Mouse (Mus musculus): ENCODE results near the gene Slc10a6. TPM values are rescaled to one million over a fixed set of nuclear protein-coding genes. Genes with fewer than 3 reads are reported as not detected.

Gene Slc10a6
- total and polyA plus RNA-seq, 3 experiments: not detected

DNA sequence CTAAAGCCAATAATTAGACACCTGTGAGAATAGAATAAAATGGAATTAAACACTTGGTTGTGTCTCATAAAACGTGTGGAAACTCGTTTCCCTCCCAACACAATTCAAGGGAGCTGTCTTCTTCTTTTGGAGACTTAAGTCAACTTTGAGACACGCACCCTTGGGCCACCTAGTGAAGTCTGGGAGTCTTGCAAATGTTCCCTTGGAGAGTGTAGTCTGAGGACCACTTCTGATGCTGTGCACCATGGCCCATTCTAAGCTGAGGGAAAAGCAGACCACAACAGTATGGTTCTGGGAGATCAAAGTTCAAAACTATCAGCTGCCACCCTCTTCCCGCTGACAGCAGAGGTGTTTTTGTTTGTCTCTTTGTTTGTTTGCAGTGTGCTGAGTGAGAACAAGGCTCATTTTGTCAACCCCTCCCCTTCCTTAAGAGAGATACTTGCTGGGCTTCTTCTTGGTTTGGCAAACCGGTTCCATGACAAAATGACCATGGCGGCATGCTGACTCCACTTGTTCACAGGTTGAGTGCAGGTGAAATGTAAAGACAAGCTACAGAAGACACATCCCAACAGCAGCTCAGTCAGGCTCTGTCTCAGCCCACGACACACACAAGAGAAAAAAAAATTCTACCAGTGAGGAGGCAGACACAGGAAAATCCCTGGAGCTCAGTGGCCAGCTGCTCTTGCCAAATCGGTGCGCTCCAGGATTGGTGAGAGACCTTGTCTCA is 814 bp upstream of the Slc10a6 start:
- H3K9ac ChIP-seq (ENCODE audit: insufficient read depth, low read depth): no peak overlapping the region
- H3K36me3 ChIP-seq (replicated peaks in 1 of 2; ENCODE audit: control insufficient read depth in 1 of 2, insufficient read depth in 1 of 2, low read length in 1 of 2): no peaks in the 10 kb centered on the region
- H3K9me3 ChIP-seq (replicated peaks; ENCODE audit: low read length): no peaks in the 10 kb centered on the region
- H3K27me3 ChIP-seq (replicated peaks): no peaks in the 10 kb centered on the region
- TF ChIP-seq SIN3A (IDR thresholded peaks at IDR 0.05; ENCODE audit: low read length) (no peak), MAX (IDR thresholded peaks at IDR 0.05; ENCODE audit: low read length) (no peak), CHD2 (IDR thresholded peaks at IDR 0.05; ENCODE audit: low read length) (no peak), RCOR1 (conservative IDR thresholded peaks at IDR 0.05; ENCODE audit: low read depth, low read length) (no peak), GABPA (IDR thresholded peaks at IDR 0.05; ENCODE audit: insufficient replicate concordance, low read depth, low read length) (no peak), HCFC1 (IDR thresholded peaks at IDR 0.05; ENCODE audit: low read depth, low read length) (no peak), USF1 (IDR thresholded peaks at IDR 0.05; ENCODE audit: low read depth, low read length) (no peak), KAT2A (IDR thresholded peaks at IDR 0.05; ENCODE audit: insufficient replicate concordance, low read length) (no peak)
- no peak for DNase-seq (ENCODE audit: extremely low read depth)
- no peak overlapping the region for H3K4me2 ChIP-seq (ENCODE audit: insufficient read depth, low read depth, poor library complexity, severe bottlenecking)
- dilution Hi-C loops (cut with MboI; ENCODE audit: extremely low pct_ligation_motif_present, extremely low pct_unique_long_range_greater_than_20kb, low sequenced_read_pairs) (no loop called here), in situ Hi-C loops (cut with MboI; ENCODE audit: low pct_ligation_motif_present, low pct_unique_long_range_greater_than_20kb, low sequenced_read_pairs) (no loop called here)
- H3K4me3 ChIP-seq (replicated peaks in 1 of 3; ENCODE audit: low read depth in 2 of 3, low read length in 2 of 3, poor library complexity in 1 of 3): no peak overlapping the region
- no peaks in the 10 kb centered on the region for H3K4me1 ChIP-seq (ENCODE audit: control insufficient read depth in 1 of 2, insufficient read depth in 2 of 2)
- no peak overlapping the region for H3K27ac ChIP-seq (ENCODE audit: insufficient read depth, low read depth)
- H3K79me2 ChIP-seq (replicated peaks; ENCODE audit: control insufficient read depth, extremely low read depth, insufficient read depth, poor library complexity, severe bottlenecking): no peaks in the 10 kb centered on the region

DNA sequence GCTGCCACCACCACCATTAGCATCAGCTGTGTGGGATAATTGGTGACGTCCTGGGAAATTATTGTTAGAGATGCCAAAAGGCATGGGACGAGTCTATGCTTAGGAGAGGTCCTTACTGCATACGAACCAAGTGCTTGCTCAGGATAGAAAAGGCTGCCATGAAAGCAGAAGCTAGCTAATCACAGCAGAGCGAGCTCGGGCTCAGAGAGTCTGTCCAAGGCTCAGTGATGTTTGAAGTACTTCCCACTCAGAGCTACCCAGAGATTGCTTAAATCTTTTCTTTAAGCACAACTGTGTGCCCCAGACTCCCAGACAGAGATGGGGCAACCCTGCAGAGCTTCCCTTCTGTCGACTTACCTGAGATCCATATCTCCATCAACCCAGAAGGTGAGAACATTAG is 704 bp downstream of the Slc10a6 start:
- no peaks in the 10 kb centered on the region for H3K27me3 ChIP-seq (replicated peaks)
- no peak overlapping the region for H3K4me3 ChIP-seq (replicated peaks in 1 of 3; ENCODE audit: low read depth in 2 of 3, low read length in 2 of 3, poor library complexity in 1 of 3)
- no peaks in the 10 kb centered on the region for H3K4me1 ChIP-seq (ENCODE audit: control insufficient read depth in 1 of 2, insufficient read depth in 2 of 2)
- no peaks in the 10 kb centered on the region for H3K36me3 ChIP-seq (replicated peaks in 1 of 2; ENCODE audit: control insufficient read depth in 1 of 2, insufficient read depth in 1 of 2, low read length in 1 of 2)
- no peak overlapping the region for H3K4me2 ChIP-seq (ENCODE audit: insufficient read depth, low read depth, poor library complexity, severe bottlenecking)
- no peak for TF ChIP-seq ZC3H11A (IDR thresholded peaks at IDR 0.05; ENCODE audit: low read depth, low read length)
- TF ChIP-seq CHD1 (IDR thresholded peaks at IDR 0.05; ENCODE audit: low read depth, low read length): no peak
- no peak for TF ChIP-seq MAZ (IDR thresholded peaks at IDR 0.05; ENCODE audit: low read depth, low read length)
- no peak for TF ChIP-seq BHLHE40 (IDR thresholded peaks at IDR 0.05; ENCODE audit: low read depth, low read length)
- no peak for DNase-seq (ENCODE audit: extremely low read depth)
- H3K27ac ChIP-seq (ENCODE audit: insufficient read depth, low read depth): no peak overlapping the region
- H3K79me2 ChIP-seq (replicated peaks; ENCODE audit: control insufficient read depth, extremely low read depth, insufficient read depth, poor library complexity, severe bottlenecking): no peaks in the 10 kb centered on the region
- no peaks in the 10 kb centered on the region for H3K9me3 ChIP-seq (replicated peaks; ENCODE audit: low read length)
- in situ Hi-C loops (cut with MboI; ENCODE audit: low pct_ligation_motif_present, low pct_unique_long_range_greater_than_20kb, low sequenced_read_pairs): no loop called here
- dilution Hi-C loops (cut with MboI; ENCODE audit: extremely low pct_ligation_motif_present, extremely low pct_unique_long_range_greater_than_20kb, low sequenced_read_pairs): no loop called here
- H3K9ac ChIP-seq (ENCODE audit: insufficient read depth, low read depth): no peak overlapping the region

DNA sequence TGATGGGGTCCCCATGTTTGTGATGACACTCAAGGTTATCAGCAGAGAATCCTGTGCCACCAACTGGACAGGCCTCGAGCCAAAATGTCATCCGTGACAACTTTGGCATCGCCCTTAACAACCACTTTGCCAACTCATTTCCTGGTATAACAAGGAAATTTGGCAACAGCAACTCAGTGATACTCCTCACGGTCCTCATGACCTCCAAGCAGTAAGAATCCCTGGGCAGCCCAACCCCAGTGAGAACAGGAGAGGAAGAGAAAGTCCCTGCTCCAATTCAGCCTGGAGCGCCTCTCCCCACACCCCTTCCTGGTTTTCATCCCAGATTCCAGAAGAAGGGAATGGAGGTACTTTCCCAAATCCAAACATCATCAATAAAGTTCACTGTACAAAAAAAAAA is 4.4 kb downstream of the Slc10a6 start:
- Histone ChIP-seq H3K4me3 (replicated peaks in 1 of 3; ENCODE audit: low read depth in 2 of 3, low read length in 2 of 3, poor library complexity in 1 of 3) (no peak overlapping the region), H3K9me3 (replicated peaks; ENCODE audit: low read length) (no peaks in the 10 kb centered on the region), H3K79me2 (replicated peaks; ENCODE audit: control insufficient read depth, extremely low read depth, insufficient read depth, poor library complexity, severe bottlenecking) (no peaks in the 10 kb centered on the region), H3K4me1 (ENCODE audit: control insufficient read depth in 1 of 2, insufficient read depth in 2 of 2) (no peaks in the 10 kb centered on the region), H3K9ac (ENCODE audit: insufficient read depth, low read depth) (no peak overlapping the region), H3K4me2 (ENCODE audit: insufficient read depth, low read depth, poor library complexity, severe bottlenecking) (no peak overlapping the region), H3K27ac (ENCODE audit: insufficient read depth, low read depth) (no peak overlapping the region), H3K27me3 (replicated peaks) (no peaks in the 10 kb centered on the region), H3K36me3 (replicated peaks in 1 of 2; ENCODE audit: control insufficient read depth in 1 of 2, insufficient read depth in 1 of 2, low read length in 1 of 2) (no peaks in the 10 kb centered on the region)
- DNase-seq (ENCODE audit: extremely low read depth): no peak
- dilution Hi-C loops (cut with MboI; ENCODE audit: extremely low pct_ligation_motif_present, extremely low pct_unique_long_range_greater_than_20kb, low sequenced_read_pairs) (no loop called here), in situ Hi-C loops (cut with MboI; ENCODE audit: low pct_ligation_motif_present, low pct_unique_long_range_greater_than_20kb, low sequenced_read_pairs) (no loop called here)
- TF ChIP-seq JUND (conservative IDR thresholded peaks at IDR 0.05; ENCODE audit: low read depth, low read length) (no peak), ZNF384 (IDR thresholded peaks at IDR 0.05; ENCODE audit: low read depth, low read length) (0 out of 2 replicates have a peak, but pooled peaks have one; percentile 36)
